Mouse (Mus musculus) liver, adult 2 months (tissue): Measurements from ENCODE around the gene 1700014D04Rik. TPM values are rescaled to one million over a fixed set of nuclear protein-coding genes. Genes with fewer than 3 reads are reported as not detected.
"Not testable (repeated sequence)": the region's sequence is repeated elsewhere in the genome, so short reads cannot be mapped to it uniquely, and the experiment has no call there.

ENCODE experiments used
- DNase-seq: peaks from one replicate; pipeline ENCODE4 v3.0.0-alpha.2; 2011; ENCODE audit warnings: low read depth, low spot score; ENCODE audit errors: extremely low read depth
- H3K27ac ChIP-seq: fragments of 200-500 bp; replicated peaks from 2 replicates; pipeline ENCODE4 v1.5.1; 2012; ENCODE audit warnings: low read depth, mild to moderate bottlenecking, control low read depth, inconsistent platforms, low read length; ENCODE audit not compliant: insufficient read depth
- H3K27me3 ChIP-seq: fragments of 200-500 bp; 2 replicates; pipeline ENCODE4 v1.6.1; 2012; ENCODE audit warnings: mild to moderate bottlenecking, moderate library complexity, low read length, inconsistent platforms; ENCODE audit not compliant: control insufficient read depth, insufficient read depth
- H3K36me3 ChIP-seq: fragments of 200-500 bp; 2 replicates; pipeline ENCODE4 v1.6.1; 2012; ENCODE audit warnings: low read length, inconsistent platforms; ENCODE audit not compliant: control insufficient read depth, insufficient read depth
- H3K4me1 ChIP-seq: fragments of 200-500 bp; 2 replicates; pipeline ENCODE4 v1.6.1; 2011; ENCODE audit warnings: low read length; ENCODE audit not compliant: control insufficient read depth, insufficient read depth
- H3K4me3 ChIP-seq: fragments of 200-500 bp; 2 replicates; pipeline ENCODE4 v1.5.1; 2011; ENCODE audit warnings: low read depth, mild to moderate bottlenecking, control low read depth, low read length, moderate library complexity; ENCODE audit not compliant: insufficient read depth
- H3K79me2 ChIP-seq: fragments of 200-500 bp; 2 replicates; pipeline ENCODE4 v1.6.1; 2012; ENCODE audit warnings: inconsistent platforms, mild to moderate bottlenecking, low read length, moderate library complexity; ENCODE audit not compliant: control insufficient read depth, insufficient read depth
- H3K9ac ChIP-seq: fragments of 200-500 bp; 2 replicates; pipeline ENCODE4 v1.6.1; 2012; ENCODE audit warnings: low read depth, mild to moderate bottlenecking, control low read depth, inconsistent platforms, low read length
- CTCF ChIP-seq: fragments of 200-500 bp; IDR thresholded peaks from 2 replicates; pipeline ENCODE4 v1.5.1; 2011; ENCODE audit warnings: low read depth, low read length, control low read depth
- POLR2A ChIP-seq: fragments of 200-500 bp; IDR thresholded peaks from 2 replicates; pipeline ENCODE4 v1.6.1; 2011; ENCODE audit warnings: low read length, control low read depth; ENCODE audit not compliant: insufficient read depth; ENCODE audit errors: extremely low read depth
- WGBS: fragments of 180-500 bp; shearing (Covaris S2); methylation state at CpG from one replicate; pipeline ENCODE4 v1.1.7; 2018; 5-methylcytosine and 5-hydroxymethylcytosine counted together
- polyA plus RNA-seq: library from polyadenylated mRNA; depleted of rRNA; stranded (reverse); fragments of >200 nt; gene quantifications from 2 replicates; pipeline ENCODE4 v1.2.3, GENCODE M21; 2012
- total RNA-seq: library from RNA; depleted of rRNA; stranded (reverse); fragments of >200 nt; gene quantifications from 2 replicates; pipeline ENCODE4 v1.2.3, GENCODE M21; 2014

The 1700014D04Rik gene
- total and polyA plus RNA-seq, 2 experiments, result not detected

DNA sequence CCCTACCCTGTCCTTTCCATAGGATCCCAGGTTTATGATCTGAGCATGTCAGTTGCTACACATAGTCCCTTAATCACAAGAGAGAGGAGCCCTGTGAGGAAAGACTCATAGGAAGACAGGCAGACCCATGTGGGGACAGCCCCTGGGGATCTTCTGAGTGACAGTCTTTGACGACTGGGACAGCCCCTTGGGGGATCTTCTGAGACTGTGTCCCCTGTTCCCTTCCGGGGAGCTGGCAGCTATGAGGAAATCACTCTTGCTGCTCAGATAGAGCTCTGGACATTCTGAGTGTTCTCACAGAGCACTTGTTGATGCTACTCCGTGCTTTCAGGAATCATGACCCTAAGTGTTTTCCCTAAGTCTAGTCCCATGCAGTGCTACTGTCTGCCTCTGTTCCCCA lies 32.8 kb downstream of the 1700014D04Rik start:
- 56% methylated on average over 3 of the region's 3 CpGs for WGBS
- H3K27me3 ChIP-seq, result no peaks in the 10 kb centered on the region; the same call in 1 of the 2 replicates
- H3K27ac ChIP-seq, result no peak overlapping the region
- DNase-seq, result no peak
- TF ChIP-seq CTCF (no peak), POLR2A (no peak)
- H3K79me2 ChIP-seq, result no peaks in the 10 kb centered on the region
- H3K4me1 ChIP-seq, result no peaks in the 10 kb centered on the region
- H3K4me3 ChIP-seq, result no peak overlapping the region
- no peak overlapping the region for H3K9ac ChIP-seq
- H3K36me3 ChIP-seq, result no peaks in the 10 kb centered on the region

DNA sequence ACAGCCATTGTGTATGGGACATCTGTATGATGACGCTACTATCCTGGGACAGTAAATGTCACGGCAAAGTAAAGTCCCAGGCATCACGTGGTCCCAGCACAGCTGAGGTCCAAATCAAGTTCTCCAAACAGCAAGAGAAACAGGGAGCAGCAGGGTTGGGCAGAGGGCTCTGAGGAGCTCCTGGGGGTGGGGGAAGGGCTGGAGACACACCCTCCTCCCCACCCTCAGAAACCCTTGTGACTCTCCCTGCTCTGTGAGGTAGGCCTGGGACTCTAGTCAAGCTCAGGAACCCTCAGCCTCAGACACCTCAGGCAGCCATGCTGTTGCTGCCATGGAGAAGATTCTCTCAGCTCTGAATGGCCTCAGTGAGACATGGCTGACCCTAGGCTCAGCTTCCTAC lies 34.6 kb downstream of the 1700014D04Rik start, which contains the start of gene Spata31d1b:
TSS of gene Spata31d1b (plus strand) at position 301 of the 400 bp plus-strand sequence.
- not testable (repeated sequence) for H3K27ac ChIP-seq
- 77% methylated on average over 3 of the region's 3 CpGs for WGBS

DNA sequence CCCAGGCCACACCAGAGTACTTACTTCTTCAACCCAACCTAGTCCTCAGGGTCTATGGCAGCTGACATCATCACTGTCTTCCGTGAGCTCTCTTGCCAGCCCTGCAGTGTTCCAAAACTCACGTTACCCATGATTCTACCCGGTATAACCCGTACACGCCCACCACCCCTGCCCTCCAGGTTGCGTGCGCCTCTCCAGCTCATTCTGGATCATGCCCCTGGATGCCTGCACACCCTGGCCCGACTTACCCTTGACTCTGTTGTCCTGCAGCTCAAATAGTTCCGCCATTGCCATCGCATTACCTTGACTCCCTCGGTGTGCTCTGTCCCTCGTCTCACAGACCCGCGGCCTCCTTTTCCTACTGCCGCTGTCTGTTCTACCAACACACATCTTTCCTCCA lies 36.3 kb downstream of the 1700014D04Rik start, which contains the start of gene Spata31d1a:
TSS of gene Spata31d1a (minus strand) at position 101 of the 400 bp plus-strand sequence.
- Histone ChIP-seq H3K9ac (no peak within 1 kb of the TSS), H3K36me3 (no peaks in the 10 kb centered on the region), H3K27ac (no peak within 1 kb of the TSS), H3K4me1 (no peaks in the 10 kb centered on the region), H3K79me2 (no peaks in the 10 kb centered on the region), H3K4me3 (no peak within 1 kb of the TSS), H3K27me3 (no peaks in the 10 kb centered on the region; the same call in 1 of the 2 replicates)
- 92% methylated on average over 15 of the region's 15 CpGs for WGBS
- no peak for DNase-seq
- TF ChIP-seq POLR2A (no peak), CTCF (no peak)

More for the DNA sequence above, 34.6 kb downstream of the 1700014D04Rik start, which contains the start of gene Spata31d1b:
- not testable (repeated sequence) for H3K4me3 ChIP-seq, H3K4me1 ChIP-seq, H3K36me3 ChIP-seq, DNase-seq, H3K27me3 ChIP-seq, H3K79me2 ChIP-seq, H3K9ac ChIP-seq

DNA sequence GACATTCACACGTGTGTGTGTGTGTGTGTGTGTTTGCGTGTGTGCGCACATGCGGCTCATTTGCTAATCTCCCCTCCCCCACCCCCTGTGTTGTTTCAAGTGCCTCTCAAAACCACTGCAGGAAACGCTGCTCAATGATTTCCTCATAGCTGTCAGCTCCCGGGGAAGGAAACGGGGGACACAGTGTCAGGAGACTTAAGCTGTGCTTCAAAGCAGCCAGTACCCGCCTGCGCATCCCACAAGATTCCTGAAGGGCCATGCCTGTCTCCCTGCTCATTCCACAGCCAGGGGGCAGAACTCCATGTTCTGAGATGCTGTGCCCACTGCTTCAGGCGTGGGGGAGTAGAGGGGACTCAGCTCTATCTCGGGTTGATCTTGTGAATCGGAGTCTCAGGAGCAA lies 42.0 kb downstream of the 1700014D04Rik start:
- no peaks in the 10 kb centered on the region for H3K79me2 ChIP-seq
- TF ChIP-seq CTCF (peak; percentile 17; the same call in 1 of the 2 replicates), POLR2A (no peak)
- H3K27ac ChIP-seq, result no peak overlapping the region
- no peak overlapping the region for H3K4me3 ChIP-seq
- no peak overlapping the region for H3K9ac ChIP-seq
- no peaks in the 10 kb centered on the region for H3K4me1 ChIP-seq
- no peaks in the 10 kb centered on the region for H3K36me3 ChIP-seq
- no peaks in the 10 kb centered on the region for H3K27me3 ChIP-seq
- WGBS, result 51% methylated on average over 12 of the region's 12 CpGs
- DNase-seq, result no peak

DNA sequence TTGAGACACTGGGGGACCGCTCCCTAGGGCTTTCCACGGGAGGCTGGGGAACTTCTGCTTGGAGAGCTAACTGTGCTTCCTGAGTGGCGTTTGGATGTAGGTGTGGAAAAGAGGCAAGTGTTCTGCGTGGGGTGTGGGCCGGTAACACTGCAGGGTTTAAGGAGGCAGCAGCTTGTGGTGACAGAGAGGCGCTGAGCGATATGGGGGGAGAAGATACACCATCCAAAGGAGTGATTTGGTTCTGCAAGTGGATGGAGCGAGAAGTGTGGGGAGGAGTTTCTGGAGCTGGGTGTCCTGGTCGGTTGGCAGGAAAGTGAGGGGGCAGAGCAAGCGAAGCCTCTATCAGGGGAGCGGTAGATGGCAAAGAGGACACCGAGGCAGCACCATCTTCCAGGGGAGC lies 43.0 kb downstream of the 1700014D04Rik start:
- no peak overlapping the region for H3K9ac ChIP-seq
- no peaks in the 10 kb centered on the region for H3K27me3 ChIP-seq
- DNase-seq, result no peak
- H3K27ac ChIP-seq, result no peak overlapping the region
- H3K4me3 ChIP-seq, result no peak overlapping the region
- WGBS, result 90% methylated on average over 12 of the region's 12 CpGs
- TF ChIP-seq POLR2A, result no peak
- TF ChIP-seq CTCF, result no peak
- no peaks in the 10 kb centered on the region for H3K79me2 ChIP-seq
- no peaks in the 10 kb centered on the region for H3K4me1 ChIP-seq
- no peaks in the 10 kb centered on the region for H3K36me3 ChIP-seq

DNA sequence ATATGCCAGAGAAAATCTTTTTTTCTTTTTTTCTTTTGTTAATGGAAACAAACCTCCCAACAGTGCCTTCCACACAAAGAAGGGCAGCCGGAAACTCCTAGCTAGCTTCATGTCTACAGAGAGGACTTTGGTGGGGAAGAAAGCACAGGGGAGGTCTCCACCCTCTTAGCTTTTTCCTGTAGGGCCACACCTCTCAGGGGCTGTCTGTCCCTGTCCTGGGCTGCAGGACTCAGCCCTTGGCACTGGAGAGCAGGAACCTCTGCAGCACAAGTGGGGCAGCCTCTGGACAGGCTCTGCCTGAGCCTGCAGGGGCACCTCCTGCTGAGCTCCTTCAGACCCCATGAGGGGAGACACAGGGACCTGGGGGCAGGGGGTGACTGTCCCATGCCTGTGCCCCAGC lies 46.4 kb downstream of the 1700014D04Rik start:
- not testable (repeated sequence) for H3K36me3 ChIP-seq, H3K9ac ChIP-seq, H3K79me2 ChIP-seq, H3K4me3 ChIP-seq, H3K27me3 ChIP-seq, H3K4me1 ChIP-seq, DNase-seq, H3K27ac ChIP-seq
- 100% methylated on average over 1 of the region's 1 CpGs for WGBS
